Mouse (Mus musculus): ENCODE measurements around the gene Ell2. TPM values are rescaled to one million over a fixed set of nuclear protein-coding genes. Genes with fewer than 3 reads are reported as not detected.
A peak's percentile ranks its signal among the peaks of the same experiment; 100 is the strongest.

Ell2 gene
- polyA plus RNA-seq, 1 experiment from 2014 or later = 5.1 TPM

DNA sequence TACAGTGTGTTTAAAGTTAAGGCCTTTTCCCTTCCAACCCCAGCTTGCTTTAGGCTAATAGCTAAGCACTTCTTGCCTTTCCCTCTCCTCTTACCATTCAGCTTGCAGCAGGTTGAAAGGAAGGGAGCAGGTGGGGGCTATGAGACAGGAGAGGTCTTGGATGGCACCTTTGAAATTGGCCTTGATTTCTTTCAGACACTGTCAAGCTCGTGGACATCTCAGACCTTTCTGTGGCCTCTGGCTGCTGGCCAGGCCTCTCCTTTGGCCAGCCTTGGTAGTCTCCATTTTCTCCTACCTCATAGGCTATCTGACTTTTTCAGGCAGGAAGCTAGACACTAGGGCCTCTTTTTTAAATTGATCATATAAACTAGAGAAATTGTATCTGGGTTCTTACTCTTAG lies 70.1 kb downstream of the Ell2 start:
- Histone ChIP-seq H3K4me3 (no peak overlapping the region), H3K36me3 (no peaks in the 10 kb centered on the region), H3K9ac (no peak overlapping the region), H3K4me1 (no peaks in the 10 kb centered on the region), H3K4me2 (replicated peaks) (no peak overlapping the region), H3K27ac (no peak overlapping the region), H3K27me3 (replicated peaks) (no peaks in the 10 kb centered on the region), H3K9me3 (no peaks in the 10 kb centered on the region)
- 80% methylated on average over 1 of the region's 1 CpGs for WGBS
- no peak for ATAC-seq (ENCODE audit: low FRiP score, low read depth)

DNA sequence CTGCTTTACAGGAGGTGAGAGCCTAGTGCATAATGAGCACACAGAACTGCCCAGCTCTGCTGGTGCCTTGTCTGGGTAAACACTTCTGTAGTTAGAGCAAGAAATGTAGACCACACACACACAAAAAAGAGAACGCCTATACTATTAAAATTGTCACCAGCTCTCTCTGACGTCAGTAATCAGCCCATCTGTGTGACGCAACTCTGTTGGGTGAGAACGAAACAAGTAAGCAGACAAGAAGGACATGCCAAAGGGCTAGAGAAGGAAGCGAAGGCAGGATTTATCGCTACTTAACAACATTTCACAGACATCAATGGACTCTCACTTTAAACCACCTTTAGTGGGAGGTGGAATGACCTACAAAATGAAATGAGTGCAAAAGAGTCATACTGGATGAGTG lies 71.6 kb downstream of the Ell2 start:
- H3K9me3 ChIP-seq = no peaks in the 10 kb centered on the region
- no peaks in the 10 kb centered on the region for H3K4me1 ChIP-seq
- H3K9ac ChIP-seq = no peak overlapping the region
- H3K36me3 ChIP-seq = no peaks in the 10 kb centered on the region
- H3K27ac ChIP-seq = no peak overlapping the region
- no peak for ATAC-seq (ENCODE audit: low FRiP score, low read depth)
- H3K4me3 ChIP-seq = no peak overlapping the region
- WGBS = 89% methylated on average over 6 of the region's 6 CpGs
- H3K4me2 ChIP-seq (replicated peaks) = no peak overlapping the region
- no peaks in the 10 kb centered on the region for H3K27me3 ChIP-seq (replicated peaks)

- no peaks in the 10 kb centered on the region for H3K9me3 ChIP-seq
- no peaks in the 10 kb centered on the region for H3K27me3 ChIP-seq (replicated peaks)
- H3K4me3 ChIP-seq = no peak overlapping the region
- H3K4me1 ChIP-seq = no peaks in the 10 kb centered on the region
- no peak overlapping the region for H3K9ac ChIP-seq
- no peak overlapping the region for H3K27ac ChIP-seq
- H3K36me3 ChIP-seq = no peaks in the 10 kb centered on the region
- no peak for ATAC-seq (ENCODE audit: low FRiP score, low read depth)
- no peak overlapping the region for H3K4me2 ChIP-seq (replicated peaks)
- 93% methylated on average over 2 of the region's 2 CpGs for WGBS
These were observed 72.6 kb downstream of the Ell2 start for GRCm38 (mm10) chr13:75779169-75779568.

DNA sequence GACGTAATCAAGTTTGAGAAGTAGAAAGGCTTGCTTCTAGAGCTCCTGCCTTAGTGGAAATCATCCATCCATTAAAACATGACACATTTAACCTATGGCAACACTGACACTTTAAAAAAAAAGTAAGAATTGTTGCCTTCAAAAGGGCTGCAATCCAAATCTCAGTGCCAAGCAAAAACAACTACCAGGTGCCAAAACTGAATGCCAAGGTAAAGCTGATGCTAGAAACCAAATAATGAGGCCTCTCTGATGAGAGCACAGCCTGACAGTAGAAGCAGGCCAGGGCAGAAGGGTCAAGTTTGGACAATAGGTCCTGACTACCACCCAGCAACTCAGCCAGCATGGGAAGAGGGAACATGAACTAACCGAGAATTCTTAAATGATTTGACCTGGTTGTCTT lies 73.5 kb downstream of the Ell2 start:
- H3K27ac ChIP-seq = no peak overlapping the region
- WGBS = 84% methylated on average over 2 of the region's 2 CpGs
- ATAC-seq (ENCODE audit: low FRiP score, low read depth) = no peak

DNA sequence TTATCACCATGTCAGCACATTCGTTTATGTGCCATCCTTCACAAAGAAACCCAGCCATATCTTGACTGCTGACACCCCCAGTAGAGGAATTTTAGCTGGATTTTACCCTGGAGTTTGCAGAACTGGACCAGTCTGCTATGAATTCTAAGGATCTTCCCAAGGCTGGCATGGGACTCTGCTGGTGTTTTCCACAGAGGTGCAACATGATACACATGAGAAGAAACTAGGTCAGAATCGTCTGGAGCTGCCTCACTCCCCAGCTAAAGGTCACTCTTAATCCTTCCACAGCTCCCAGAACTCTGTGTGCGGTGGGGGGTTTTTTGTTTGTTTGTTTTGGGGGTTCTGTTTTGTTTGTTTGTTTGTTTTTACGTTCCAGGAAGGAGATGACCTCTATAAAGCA lies 79.2 kb downstream of the Ell2 start:
- H3K9me3 ChIP-seq = no peaks in the 10 kb centered on the region
- no peak overlapping the region for H3K4me3 ChIP-seq
- ATAC-seq (ENCODE audit: low FRiP score, low read depth) = no peak
- 73% methylated on average over 4 of the region's 4 CpGs for WGBS
- H3K4me1 ChIP-seq = no peaks in the 10 kb centered on the region
- no peak overlapping the region for H3K4me2 ChIP-seq (replicated peaks)
- no peak overlapping the region for H3K9ac ChIP-seq
- no peaks in the 10 kb centered on the region for H3K36me3 ChIP-seq
- H3K27me3 ChIP-seq (replicated peaks) = no peaks in the 10 kb centered on the region
- no peak overlapping the region for H3K27ac ChIP-seq

More for the DNA sequence above, 73.5 kb downstream of the Ell2 start:
- no peak overlapping the region for H3K9ac ChIP-seq
- H3K4me2 ChIP-seq (replicated peaks) = no peak overlapping the region
- H3K9me3 ChIP-seq = no peaks in the 10 kb centered on the region
- no peaks in the 10 kb centered on the region for H3K36me3 ChIP-seq
- no peaks in the 10 kb centered on the region for H3K4me1 ChIP-seq
- no peak overlapping the region for H3K4me3 ChIP-seq
- H3K27me3 ChIP-seq (replicated peaks) = no peaks in the 10 kb centered on the region

- H3K9me3 ChIP-seq = no peaks in the 10 kb centered on the region
- no peak overlapping the region for H3K27ac ChIP-seq
- no peak for ATAC-seq (ENCODE audit: low FRiP score, low read depth)
- no peak overlapping the region for H3K9ac ChIP-seq
- WGBS = 92% methylated on average over 11 of the region's 11 CpGs
- no peaks in the 10 kb centered on the region for H3K4me1 ChIP-seq
- no peaks in the 10 kb centered on the region for H3K27me3 ChIP-seq (replicated peaks)
- no peak overlapping the region for H3K4me2 ChIP-seq (replicated peaks)
- no peak overlapping the region for H3K4me3 ChIP-seq
- no peaks in the 10 kb centered on the region for H3K36me3 ChIP-seq
These were observed 79.7 kb downstream of the Ell2 start for GRCm38 (mm10) chr13:75786264-75786663.

GRCm38 (mm10) chr13:75787364-75787763 lies 80.8 kb downstream of the Ell2 start:
- WGBS = 87% methylated on average over 3 of the region's 3 CpGs
- no peak overlapping the region for H3K27ac ChIP-seq
- H3K27me3 ChIP-seq (replicated peaks) = no peaks in the 10 kb centered on the region
- H3K9me3 ChIP-seq = no peaks in the 10 kb centered on the region
- no peak overlapping the region for H3K4me2 ChIP-seq (replicated peaks)
- no peak overlapping the region for H3K9ac ChIP-seq
- H3K4me1 ChIP-seq = no peaks in the 10 kb centered on the region
- ATAC-seq (ENCODE audit: low FRiP score, low read depth) = no peak
- H3K36me3 ChIP-seq = no peaks in the 10 kb centered on the region
- H3K4me3 ChIP-seq = no peak overlapping the region

DNA sequence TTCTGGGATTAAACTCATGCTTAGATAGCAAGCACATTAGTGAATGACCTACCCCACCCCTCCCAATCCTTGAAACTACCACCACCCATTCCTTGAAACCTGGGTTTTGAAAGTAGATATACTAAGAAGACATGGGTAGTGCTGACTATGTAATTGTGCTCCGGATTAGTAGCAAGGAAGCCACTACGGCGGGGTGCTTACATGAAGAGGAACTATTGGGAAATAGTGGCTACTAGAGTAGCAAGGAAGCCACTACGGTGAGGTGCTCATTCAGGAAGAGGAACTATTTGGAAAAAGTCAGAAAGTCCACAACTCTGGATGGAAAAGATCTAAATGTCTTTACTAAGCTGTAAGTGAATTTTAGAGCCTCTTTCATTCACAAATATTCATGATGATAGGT lies 81.6 kb downstream of the Ell2 start:
- H3K4me1 ChIP-seq = no peaks in the 10 kb centered on the region
- H3K9me3 ChIP-seq = no peaks in the 10 kb centered on the region
- no peaks in the 10 kb centered on the region for H3K27me3 ChIP-seq (replicated peaks)
- no peak for ATAC-seq (ENCODE audit: low FRiP score, low read depth)
- 88% methylated on average over 4 of the region's 4 CpGs for WGBS
- H3K4me3 ChIP-seq = no peak overlapping the region
- no peak overlapping the region for H3K9ac ChIP-seq
- no peak overlapping the region for H3K4me2 ChIP-seq (replicated peaks)
- no peaks in the 10 kb centered on the region for H3K36me3 ChIP-seq
- H3K27ac ChIP-seq = no peak overlapping the region

GRCm38 (mm10) chr13:75789061-75789834 lies 82.7 kb downstream of the Ell2 start:
- Histone ChIP-seq H3K36me3 (no peaks in the 10 kb centered on the region), H3K27me3 (replicated peaks) (no peaks in the 10 kb centered on the region), H3K27ac (no peak overlapping the region), H3K9ac (no peak overlapping the region), H3K4me1 (no peaks in the 10 kb centered on the region), H3K9me3 (no peaks in the 10 kb centered on the region), H3K4me2 (replicated peaks) (no peak overlapping the region), H3K4me3 (no peak overlapping the region)
- no peak for ATAC-seq (ENCODE audit: low FRiP score, low read depth)
- WGBS = 95% methylated on average over 2 of the region's 2 CpGs

GRCm38 (mm10) chr13:75790550-75791205 lies 84.1 kb downstream of the Ell2 start:
- Histone ChIP-seq H3K4me2 (replicated peaks) (no peak overlapping the region), H3K4me1 (no peaks in the 10 kb centered on the region), H3K27me3 (replicated peaks) (no peaks in the 10 kb centered on the region), H3K27ac (no peak overlapping the region), H3K9me3 (no peaks in the 10 kb centered on the region), H3K4me3 (no peak overlapping the region), H3K9ac (no peak overlapping the region), H3K36me3 (no peaks in the 10 kb centered on the region)
- ATAC-seq (ENCODE audit: low FRiP score, low read depth) = no peak
- 70% methylated on average over 1 of the region's 1 CpGs for WGBS

DNA sequence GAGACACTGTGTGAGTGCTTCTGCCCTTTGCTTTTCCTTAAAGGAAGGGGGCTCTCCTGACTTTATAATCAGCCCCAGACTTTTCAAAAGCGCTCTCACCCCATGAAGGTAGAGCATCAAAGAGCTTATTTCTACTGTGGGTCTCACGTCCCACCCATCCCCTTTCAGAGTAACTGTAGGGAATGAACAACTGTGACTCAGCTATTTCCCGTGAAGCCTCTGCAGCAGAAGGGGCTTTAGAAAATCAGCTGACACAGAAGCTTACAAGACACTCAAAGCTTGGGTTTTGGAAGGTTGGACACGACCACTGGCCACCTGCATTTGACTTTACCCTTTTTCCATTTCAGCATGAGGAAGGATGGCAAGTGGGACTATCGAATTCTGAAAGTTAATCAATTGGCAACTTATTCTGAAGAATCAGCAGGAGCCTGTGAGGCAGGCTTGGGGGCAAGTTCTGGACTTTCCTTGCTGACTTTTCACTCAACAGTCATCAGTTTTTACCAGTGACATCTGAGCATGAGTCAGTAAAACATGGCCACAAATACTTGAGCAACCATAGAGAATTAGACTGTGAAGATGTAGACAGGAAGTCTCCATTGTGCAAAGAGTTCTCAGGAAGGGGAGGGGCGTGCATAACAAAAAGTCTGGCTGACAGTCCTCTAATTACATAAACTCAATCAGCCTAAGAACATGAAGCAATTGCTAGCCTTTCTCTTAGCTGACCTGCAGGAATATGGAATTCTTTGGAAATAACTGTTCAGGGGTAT lies 87.5 kb downstream of the Ell2 start:
- H3K9ac ChIP-seq = no peak overlapping the region
- WGBS = 64% methylated on average over 6 of the region's 6 CpGs
- H3K9me3 ChIP-seq = no peaks in the 10 kb centered on the region
- no peak overlapping the region for H3K4me2 ChIP-seq (replicated peaks)
- no peaks in the 10 kb centered on the region for H3K4me1 ChIP-seq
- no peak for ATAC-seq (ENCODE audit: low FRiP score, low read depth)
- H3K4me3 ChIP-seq = no peak overlapping the region
- no peak overlapping the region for H3K27ac ChIP-seq
- H3K36me3 ChIP-seq = no peaks in the 10 kb centered on the region
- no peaks in the 10 kb centered on the region for H3K27me3 ChIP-seq (replicated peaks)

- WGBS = 37% methylated on average over 18 of the region's 18 CpGs
- ATAC-seq (ENCODE audit: low FRiP score, low read depth) = peak; percentile 96
- H3K36me3 ChIP-seq = no peaks in the 10 kb centered on the region
- H3K27ac ChIP-seq = no peak overlapping the region
- 0 out of 2 replicates have a peak overlapping the region, but pooled peaks have one; percentile 1 for H3K4me3 ChIP-seq
- H3K27me3 ChIP-seq (replicated peaks) = no peaks in the 10 kb centered on the region
- H3K4me1 ChIP-seq = no peaks in the 10 kb centered on the region
- H3K9me3 ChIP-seq = no peaks in the 10 kb centered on the region
- H3K4me2 ChIP-seq (replicated peaks) = peak overlapping the region; percentile 56
- 0 out of 2 replicates have a peak overlapping the region, but pooled peaks have one; percentile 29 for H3K9ac ChIP-seq
These were observed 91.0 kb downstream of the Ell2 start for GRCm38 (mm10) chr13:75797369-75798141.
